Mouse (Mus musculus) heart, embryonic 16.5 days (tissue): Measurements from ENCODE around the gene Cept1. TPM values are rescaled to one million over a fixed set of nuclear protein-coding genes. Genes with fewer than 3 reads are reported as not detected.
A peak's percentile ranks its signal among the peaks of the same experiment; 100 is the strongest.

Source experiments
- ATAC-seq: fragments of 200-750 bp; cut with Nextera tagmentation; replicated peaks from 2 replicates; pipeline ENCODE4 v1.8.0; 2017; ENCODE audit warnings: moderate number of reproducible peaks; ENCODE audit not compliant: insufficient read depth, low FRiP score; ENCODE audit errors: extremely low read depth
- H3K27ac ChIP-seq: fragments of 300-500 bp; sonication (generic); 2 replicates; pipeline ENCODE4 v1.5.1; 2014; ENCODE audit warnings: mild to moderate bottlenecking, low read length, control low read depth, moderate library complexity
- H3K27me3 ChIP-seq: fragments of 300-500 bp; sonication (generic); 2 replicates; pipeline ENCODE4 v1.6.1; 2014; ENCODE audit warnings: low read length, mixed read lengths; ENCODE audit not compliant: control insufficient read depth, insufficient read depth
- H3K36me3 ChIP-seq: fragments of 300-500 bp; sonication (generic); 2 replicates; pipeline ENCODE4 v1.6.1; 2014; ENCODE audit not compliant: control insufficient read depth, insufficient read depth
- H3K4me1 ChIP-seq: fragments of 300-500 bp; sonication (generic); 2 replicates; pipeline ENCODE4 v1.6.1; 2014; ENCODE audit warnings: low read length, mixed read lengths; ENCODE audit not compliant: control insufficient read depth, insufficient read depth
- H3K4me2 ChIP-seq: fragments of 300-500 bp; sonication (generic); 2 replicates; pipeline ENCODE4 v1.6.1; 2014; ENCODE audit warnings: low read depth, mild to moderate bottlenecking, control low read depth, low read length
- H3K4me3 ChIP-seq: fragments of 300-500 bp; sonication (generic); 2 replicates; pipeline ENCODE4 v1.5.1; 2014; ENCODE audit warnings: mild to moderate bottlenecking, control low read depth, low read length
- H3K9ac ChIP-seq: fragments of 300-500 bp; sonication (generic); 2 replicates; pipeline ENCODE4 v1.6.1; 2014; ENCODE audit warnings: low read length, control low read depth
- H3K9me3 ChIP-seq: fragments of 300-500 bp; sonication (generic); replicated peaks from 2 replicates; pipeline ENCODE4 v1.6.1; 2016; ENCODE audit warnings: low read length; ENCODE audit not compliant: control insufficient read depth
- WGBS: fragments of 180-500 bp; shearing (Covaris S2); extraction: QIAGEN DNeasy Blood & Tissue Kit; methylation state at CpG from one replicate; pipeline ENCODE4 v1.1.7; 2014; 5-methylcytosine and 5-hydroxymethylcytosine counted together
- polyA plus RNA-seq: library from polyadenylated mRNA; unstranded; fragments of >200 nt; fragmentation: Nextera tagmentation; extraction: Ambion mirVana; gene quantifications from 2 replicates; pipeline ENCODE4 v1.2.1, GENCODE M21; 2015

The Cept1 gene
- polyA plus RNA-seq, 1 experiment from 2014 or later = 34.8 TPM

DNA sequence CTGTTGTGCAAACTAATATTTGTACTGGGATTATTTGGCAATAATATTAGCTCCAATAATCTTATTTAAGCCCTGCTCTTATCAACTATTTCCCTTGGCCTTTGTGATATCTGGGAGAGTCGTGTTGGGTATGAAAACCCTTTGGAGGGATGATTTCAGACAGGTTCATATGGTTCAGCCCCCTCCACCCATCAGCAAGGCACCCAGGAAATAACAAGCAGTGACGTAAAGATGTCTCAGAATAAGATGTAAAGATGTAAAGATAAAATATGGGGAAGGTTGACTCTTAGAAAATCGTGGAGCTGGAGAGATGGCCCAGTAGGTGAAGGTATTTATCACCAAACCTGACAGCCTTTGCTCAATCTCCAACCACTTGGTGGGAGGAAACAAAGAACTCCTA is 85.1 kb downstream of the Cept1 start:
- 56% methylated on average over 3 of the region's 3 CpGs for WGBS
- H3K4me3 ChIP-seq = no peak overlapping the region
- H3K27ac ChIP-seq = peak overlapping the region; percentile 14; the same call in 1 of the 2 replicates
- no peaks in the 10 kb centered on the region for H3K36me3 ChIP-seq
- no peak for ATAC-seq
- no peaks in the 10 kb centered on the region for H3K4me1 ChIP-seq
- no peak overlapping the region for H3K9ac ChIP-seq
- no peak overlapping the region for H3K4me2 ChIP-seq
- no peaks in the 10 kb centered on the region for H3K27me3 ChIP-seq
- no peaks in the 10 kb centered on the region for H3K9me3 ChIP-seq

DNA sequence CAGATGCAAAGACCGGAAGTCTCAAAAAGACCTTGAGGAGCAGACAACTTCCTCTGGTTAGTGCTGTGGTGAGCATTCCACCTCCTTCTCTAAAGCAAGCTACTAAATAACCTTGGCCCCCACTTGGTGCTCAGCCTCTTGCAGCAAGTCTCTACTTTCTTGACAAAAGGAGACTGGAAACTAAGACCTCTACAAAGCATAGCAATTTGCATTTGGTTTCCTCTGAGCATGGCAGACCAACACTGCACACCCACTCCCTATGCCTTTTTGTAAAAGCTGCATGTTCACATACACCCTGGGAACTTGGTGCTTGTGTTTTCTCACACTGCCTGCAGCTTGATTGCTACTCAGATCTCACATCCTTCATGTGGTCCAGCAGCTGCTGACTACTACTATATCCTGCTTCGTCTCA is 85.5 kb downstream of the Cept1 start:
- no peaks in the 10 kb centered on the region for H3K9me3 ChIP-seq
- H3K9ac ChIP-seq = no peak overlapping the region
- no peaks in the 10 kb centered on the region for H3K4me1 ChIP-seq
- H3K27ac ChIP-seq = peak overlapping the region; percentile 14; the same call in 1 of the 2 replicates
- no peak overlapping the region for H3K4me3 ChIP-seq
- ATAC-seq = peak; percentile 46
- no peak overlapping the region for H3K4me2 ChIP-seq
- no peaks in the 10 kb centered on the region for H3K36me3 ChIP-seq
- WGBS = 82% methylated on average over 2 of the region's 2 CpGs
- no peaks in the 10 kb centered on the region for H3K27me3 ChIP-seq

DNA sequence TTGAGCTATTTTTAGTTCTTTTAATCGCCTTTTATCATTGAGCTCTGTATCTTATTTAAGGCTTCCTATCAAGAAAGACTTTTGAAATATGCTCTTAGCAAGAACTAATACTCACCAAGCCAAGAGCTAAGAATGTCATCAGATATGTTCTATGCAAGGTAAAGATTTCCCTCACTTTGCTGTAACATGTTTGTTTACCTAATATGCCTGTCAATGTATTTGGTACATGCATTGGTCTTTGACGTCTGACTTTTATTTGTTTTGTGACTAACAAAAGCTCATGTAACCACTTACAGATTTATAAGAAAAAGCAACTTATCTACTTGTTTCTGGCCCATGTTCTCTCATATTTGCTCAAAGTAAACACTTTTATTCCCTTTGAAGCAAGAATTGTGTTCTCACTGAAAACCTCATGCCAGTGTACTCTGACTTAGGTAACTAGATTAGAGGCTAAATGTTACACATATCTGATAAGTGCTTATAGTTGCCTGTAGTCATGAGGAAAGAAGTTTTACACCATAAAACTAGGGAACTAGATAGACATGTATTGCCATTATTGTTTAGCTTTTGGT is 90.2 kb downstream of the Cept1 start:
- ATAC-seq = no peak
- no peak overlapping the region for H3K4me2 ChIP-seq
- H3K27ac ChIP-seq = no peak overlapping the region
- H3K9me3 ChIP-seq = no peaks in the 10 kb centered on the region
- H3K9ac ChIP-seq = no peak overlapping the region
- H3K4me3 ChIP-seq = no peak overlapping the region
- H3K4me1 ChIP-seq = no peaks in the 10 kb centered on the region
- H3K36me3 ChIP-seq = no peaks in the 10 kb centered on the region
- 58% methylated on average over 2 of the region's 2 CpGs for WGBS
- no peaks in the 10 kb centered on the region for H3K27me3 ChIP-seq

DNA sequence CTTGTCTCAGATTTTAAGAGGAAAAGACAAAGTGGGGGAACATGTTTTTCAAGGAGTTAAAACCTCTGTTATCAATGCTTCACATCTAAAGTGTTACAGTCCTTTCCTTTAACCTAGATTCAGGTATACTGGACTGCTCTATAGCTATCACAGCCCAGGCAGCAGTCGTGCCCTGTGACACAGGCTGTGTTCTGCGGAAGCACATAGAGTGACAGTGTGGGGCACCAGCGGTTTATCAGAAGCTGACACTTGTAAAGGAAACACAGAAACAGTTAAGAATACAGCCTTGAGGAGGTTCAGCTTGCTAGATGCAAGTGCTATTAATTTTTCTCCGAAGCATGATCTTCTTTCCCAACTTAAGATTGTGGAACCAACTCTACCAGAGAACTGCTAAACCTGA is 95.0 kb downstream of the Cept1 start:
- H3K27ac ChIP-seq = no peak overlapping the region
- no peaks in the 10 kb centered on the region for H3K4me1 ChIP-seq
- H3K9me3 ChIP-seq = no peaks in the 10 kb centered on the region
- H3K9ac ChIP-seq = no peak overlapping the region
- WGBS = 48% methylated on average over 4 of the region's 4 CpGs
- H3K4me3 ChIP-seq = no peak overlapping the region
- no peak overlapping the region for H3K4me2 ChIP-seq
- ATAC-seq = no peak
- no peaks in the 10 kb centered on the region for H3K27me3 ChIP-seq
- H3K36me3 ChIP-seq = no peaks in the 10 kb centered on the region

Other genes starting within 250 kb of the Cept1 start
- not detected in 2 replicates for gene Chil6, start 141.6 kb downstream of the Cept1 start, polyA plus RNA-seq
- 4.0 and 7.4 TPM in 2 replicates for gene Dennd2d, start 65.4 kb downstream of the Cept1 start, polyA plus RNA-seq
- gene Dram2, start within 50 bp of the Cept1 start, polyA plus RNA-seq = 73.8 and 80.1 TPM in 2 replicates
- 10.4 and 13.3 TPM in 2 replicates for gene Lrif1, start 137.2 kb upstream of the Cept1 start, polyA plus RNA-seq
- gene Cd53, start 242.3 kb upstream of the Cept1 start, polyA plus RNA-seq = 9.3 and 13.5 TPM in 2 replicates